9 mouse cellular contexts compared by ENCODE assay signal in the genomic region with DNA sequence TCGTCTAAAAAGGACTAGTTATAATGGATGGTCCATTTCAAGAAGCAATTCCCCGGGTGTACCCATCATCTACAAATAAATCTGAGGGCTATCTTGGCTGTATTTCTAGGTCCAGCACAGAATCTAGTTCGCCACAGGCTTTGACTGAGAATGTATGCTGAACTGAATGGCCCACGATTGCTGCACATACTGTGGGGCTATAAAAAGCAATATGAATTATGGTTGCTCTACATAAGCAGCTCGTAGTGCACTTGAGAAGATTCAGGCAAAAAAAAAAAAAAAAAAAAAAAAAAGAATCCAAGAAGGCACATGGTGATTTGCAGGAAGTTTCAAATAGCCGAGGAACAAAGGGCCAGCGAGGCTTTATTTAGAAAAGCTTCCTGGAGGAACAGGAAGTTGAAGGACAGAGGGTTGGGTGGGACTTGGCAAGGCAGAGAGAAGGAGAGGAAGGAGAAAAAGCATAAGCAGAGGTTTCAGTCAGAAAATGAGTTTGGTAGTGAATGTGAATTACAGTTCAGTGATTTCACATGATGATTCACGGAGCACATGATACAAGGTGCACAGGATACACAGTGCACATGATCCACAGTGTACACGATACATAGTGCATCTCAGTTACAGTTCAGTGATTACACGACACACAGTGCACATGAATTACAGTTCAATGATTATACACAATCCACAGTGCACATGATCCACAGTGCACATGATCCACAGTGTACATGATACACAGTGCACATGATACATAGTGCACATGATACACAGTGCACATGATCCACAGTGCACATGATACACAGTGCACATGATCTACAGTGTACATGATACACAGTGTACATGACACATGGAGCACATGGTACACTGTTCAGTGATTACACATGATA.
DNase-seq lines count a peak whose midpoint lies in the region; ATAC-seq lines count a peak whose summit lies in the region.
"Had no signal": no experiment of that assay in that cellular context is flagged by ENCODE, and none has a peak within 500 bp of the region (broad histone marks: within the 10 kb centered on the region; RNA-seq: fewer than 3 reads in every experiment).

No protein-coding gene starts in this region.

- no peak overlapping the region for H3K4me2 ChIP-seq in neural tube, embryonic 14.5 days (ENCODE audit: low read depth, low read length)
- H3K4me2 ChIP-seq: embryonic facial prominence, embryonic 12.5 days had no signal

- no peak for ATAC-seq in neural tube, embryonic 14.5 days (ENCODE audit: low read depth)

- H3K4me1 ChIP-seq in neural tube, embryonic 14.5 days (ENCODE audit: control insufficient read depth, insufficient read depth, low read length), result no peaks in the 10 kb centered on the region
- H3K4me1 ChIP-seq: embryonic facial prominence, embryonic 12.5 days had no signal

- H3K27ac ChIP-seq in neural tube, embryonic 14.5 days (ENCODE audit: low read depth, low read length), result peak overlapping the region; percentile 16; the same call in 1 of the 2 replicates
- H3K27ac ChIP-seq: embryonic facial prominence, embryonic 12.5 days had no signal

- H3K4me3 ChIP-seq in neural tube, embryonic 14.5 days (ENCODE audit: low read depth, low read length), result no peak overlapping the region
- H3K4me3 ChIP-seq: embryonic facial prominence, embryonic 12.5 days had no signal

- DNase-seq in adrenal gland, postnatal 10 days, result peak; percentile 23
- DNase-seq in adrenal gland, postnatal 25 days, result no peak
- DNase-seq in neural tube, embryonic 10.5 days (ENCODE audit: extremely low spot score, low spot score), result no peak
- peak; percentile 40 to 65 for DNase-seq in kidney, postnatal 25 days
- peak; percentile 84 for DNase-seq in splenic B cell, adult 2 months (ENCODE audit: low read depth, low spot score)
- DNase-seq in thymus, postnatal 0 days (ENCODE audit: low spot score), result no peak
- DNase-seq in urinary bladder, postnatal 4 days (ENCODE audit: low spot score in 2 of 2), result no peak

- WGBS in neural tube, embryonic 14.5 days, result 66% methylated on average over 10 of the region's 10 CpGs

- no peaks in the 10 kb centered on the region for H3K36me3 ChIP-seq in neural tube, embryonic 14.5 days (ENCODE audit: control insufficient read depth, insufficient read depth, low read length)
- no peaks in the 10 kb centered on the region for H3K36me3 ChIP-seq in splenic B cell, adult 2 months (ENCODE audit: control insufficient read depth, insufficient read depth, low read length, poor library complexity, severe bottlenecking)
- H3K36me3 ChIP-seq: embryonic facial prominence, embryonic 12.5 days had no signal

- no peak overlapping the region for H3K9ac ChIP-seq in neural tube, embryonic 14.5 days (replicated peaks; ENCODE audit: low read depth, low read length)
- H3K9ac ChIP-seq: embryonic facial prominence, embryonic 12.5 days had no signal

- H3K27me3 ChIP-seq in neural tube, embryonic 14.5 days (ENCODE audit: control insufficient read depth, insufficient read depth, low read length), result no peaks in the 10 kb centered on the region
- H3K27me3 ChIP-seq in splenic B cell, adult 2 months (ENCODE audit: control insufficient read depth, insufficient read depth, low read length, poor library complexity, severe bottlenecking), result no peaks in the 10 kb centered on the region
- H3K27me3 ChIP-seq: embryonic facial prominence, embryonic 12.5 days had no signal

- no peaks in the 10 kb centered on the region for H3K9me3 ChIP-seq in neural tube, embryonic 14.5 days (ENCODE audit: control insufficient read depth, low read length)

Comparison
In these comparisons a context has a peak if more than half of its experiments do, and no peak if none do; other contexts are left out.
1. DNase-seq: peak in adrenal gland, postnatal 10 days (single experiment), kidney, postnatal 25 days (2 of 2) and splenic B cell, adult 2 months (single experiment); none in adrenal gland, postnatal 25 days (single experiment), neural tube, embryonic 10.5 days (single experiment), thymus, postnatal 0 days (single experiment) and urinary bladder, postnatal 4 days (0 of 2).